Mouse (Mus musculus) hindbrain, embryonic 12.5 days (tissue): ENCODE measurements around the gene Snai1. TPM values are rescaled to one million over a fixed set of nuclear protein-coding genes. Genes with fewer than 3 reads are reported as not detected.

ENCODE experiments used
- ATAC-seq: fragments of 200-750 bp; cut with Nextera tagmentation; 2 replicates; pipeline ENCODE4 v1.8.0; 2017; ENCODE audit warnings: moderate TSS enrichment; ENCODE audit not compliant: low FRiP score
- H3K27ac ChIP-seq: fragments of 300-500 bp; sonication (generic); 2 replicates; pipeline ENCODE4 v1.5.1; 2016; ENCODE audit warnings: mild to moderate bottlenecking
- H3K27me3 ChIP-seq: fragments of 300-500 bp; sonication (generic); 2 replicates; pipeline ENCODE4 v1.6.1; 2016; ENCODE audit warnings: mild to moderate bottlenecking
- H3K36me3 ChIP-seq: fragments of 300-500 bp; sonication (generic); 2 replicates; pipeline ENCODE4 v1.6.1; 2016; ENCODE audit warnings: mild to moderate bottlenecking
- H3K4me1 ChIP-seq: fragments of 300-500 bp; sonication (generic); 2 replicates; pipeline ENCODE4 v1.6.1; 2016
- H3K4me2 ChIP-seq: fragments of 300-500 bp; sonication (generic); replicated peaks from 2 replicates; pipeline ENCODE4 v1.6.1; 2016; ENCODE audit warnings: mild to moderate bottlenecking
- H3K4me3 ChIP-seq: fragments of 300-500 bp; sonication (generic); 2 replicates; pipeline ENCODE4 v1.5.1; 2016; ENCODE audit warnings: mild to moderate bottlenecking
- H3K9ac ChIP-seq: fragments of 300-500 bp; sonication (generic); 2 replicates; pipeline ENCODE4 v1.6.1; 2016; ENCODE audit warnings: mild to moderate bottlenecking, moderate library complexity
- H3K9me3 ChIP-seq: fragments of 300-500 bp; sonication (generic); replicated peaks from 2 replicates; pipeline ENCODE4 v1.6.1; 2016; ENCODE audit warnings: mild to moderate bottlenecking
- WGBS: fragments of 180-500 bp; shearing (Covaris S2); methylation state at CpG from one replicate; pipeline ENCODE4 v1.1.7; 2016; 5-methylcytosine and 5-hydroxymethylcytosine counted together
- polyA plus RNA-seq: library from polyadenylated mRNA; unstranded; fragments of >200 nt; fragmentation: Nextera tagmentation; extraction: Ambion mirVana; gene quantifications from 2 replicates; pipeline ENCODE4 v1.2.1, GENCODE M21; 2016

The Snai1 gene
- polyA plus RNA-seq, result 30.1 and 39.0 TPM in 2 replicates

- 1% methylated on average over 58 of the region's 58 CpGs for WGBS
- ATAC-seq, result peak; percentile 93
- Histone ChIP-seq H3K4me1 (peaks cover 40% of the 10 kb centered on the region), H3K4me2 (peak within 1 kb of the TSS; percentile 87), H3K27ac (peak within 1 kb of the TSS; percentile 52), H3K9ac (peak within 1 kb of the TSS; percentile 59), H3K36me3 (0 out of 2 replicates have a peak, but pooled peaks cover 5% of the 10 kb centered on the region), H3K27me3 (peaks cover 66% of the 10 kb centered on the region), H3K9me3 (no peaks in the 10 kb centered on the region), H3K4me3 (peak within 1 kb of the TSS; percentile 50)
Measured at GRCm38 (mm10) chr2:167537476-167538297, at the start of gene Snai1. Snai1 (plus strand) TSS chr2:167538195.

- no peak overlapping the region for H3K27ac ChIP-seq
- no peak for ATAC-seq
- peak overlapping the region; percentile 99 for H3K4me2 ChIP-seq
- H3K36me3 ChIP-seq, result peaks cover 7% of the 10 kb centered on the region; the same call in 1 of the 2 replicates
- 82% methylated on average over 4 of the region's 4 CpGs for WGBS
- no peaks in the 10 kb centered on the region for H3K27me3 ChIP-seq
- peaks cover 29% of the 10 kb centered on the region for H3K4me1 ChIP-seq
- peak overlapping the region; percentile 94 for H3K9ac ChIP-seq
- no peak overlapping the region for H3K4me3 ChIP-seq
- no peaks in the 10 kb centered on the region for H3K9me3 ChIP-seq
Measured at GRCm38 (mm10) chr2:167490813-167491525, 47.0 kb upstream of the Snai1 start.

GRCm38 (mm10) chr2:167491757-167492708 lies 46.0 kb upstream of the Snai1 start, which contains the start of gene Rnf114:
Rnf114 (plus strand) TSS chr2:167492645.
- 5% methylated on average over 51 of the region's 52 CpGs for WGBS
- Histone ChIP-seq H3K36me3 (peaks cover 7% of the 10 kb centered on the region; the same call in 1 of the 2 replicates), H3K4me3 (peak within 1 kb of the TSS; percentile 98), H3K9me3 (no peaks in the 10 kb centered on the region), H3K4me1 (peaks cover 25% of the 10 kb centered on the region), H3K27ac (peak within 1 kb of the TSS; percentile 98), H3K4me2 (peak within 1 kb of the TSS; percentile 99), H3K27me3 (no peaks in the 10 kb centered on the region), H3K9ac (peak within 1 kb of the TSS; percentile 94)
- peak; percentile 56; the same call in 1 of the 2 replicates for ATAC-seq

- 2% methylated on average over 63 of the region's 63 CpGs for WGBS
- no peaks in the 10 kb centered on the region for H3K9me3 ChIP-seq
Measured at GRCm38 (mm10) chr2:167492713-167493636, 45.0 kb upstream of the Snai1 start, which contains the start of gene Spata2. Spata2 (minus strand) TSS chr2:167492887.

GRCm38 (mm10) chr2:167496437-167496836 lies 41.6 kb upstream of the Snai1 start:
- WGBS, result 89% methylated on average over 7 of the region's 7 CpGs
- Histone ChIP-seq H3K9ac (no peak overlapping the region), H3K36me3 (no peaks in the 10 kb centered on the region), H3K27me3 (no peaks in the 10 kb centered on the region), H3K4me3 (no peak overlapping the region), H3K4me2 (no peak overlapping the region), H3K9me3 (no peaks in the 10 kb centered on the region), H3K27ac (no peak overlapping the region), H3K4me1 (peaks cover 14% of the 10 kb centered on the region)
- ATAC-seq, result no peak

More at GRCm38 (mm10) chr2:167492713-167493636, 45.0 kb upstream of the Snai1 start, which contains the start of gene Spata2:
- ATAC-seq, result peak; percentile 83
- Histone ChIP-seq H3K4me2 (peak within 1 kb of the TSS; percentile 99), H3K36me3 (no peaks in the 10 kb centered on the region), H3K27me3 (no peaks in the 10 kb centered on the region), H3K4me3 (peak within 1 kb of the TSS; percentile 98), H3K4me1 (peaks cover 25% of the 10 kb centered on the region), H3K27ac (peak within 1 kb of the TSS; percentile 98), H3K9ac (peak within 1 kb of the TSS; percentile 94)

- no peaks in the 10 kb centered on the region for H3K27me3 ChIP-seq
- H3K4me3 ChIP-seq, result no peak overlapping the region
- H3K27ac ChIP-seq, result no peak overlapping the region
- H3K4me1 ChIP-seq, result peaks cover 7% of the 10 kb centered on the region
- WGBS, result 76% methylated on average over 5 of the region's 5 CpGs
- H3K9ac ChIP-seq, result no peak overlapping the region
- no peaks in the 10 kb centered on the region for H3K36me3 ChIP-seq
- no peak overlapping the region for H3K4me2 ChIP-seq
- ATAC-seq, result no peak
- H3K9me3 ChIP-seq, result no peaks in the 10 kb centered on the region
Measured at GRCm38 (mm10) chr2:167497272-167497671, 40.7 kb upstream of the Snai1 start.

- peak; percentile 38 for ATAC-seq
- Histone ChIP-seq H3K4me1 (peaks cover 27% of the 10 kb centered on the region), H3K4me2 (peak overlapping the region; percentile 87), H3K27ac (peak overlapping the region; percentile 79; the same call in 1 of the 2 replicates), H3K9ac (no peak overlapping the region), H3K4me3 (peak overlapping the region; percentile 92), H3K9me3 (no peaks in the 10 kb centered on the region), H3K27me3 (no peaks in the 10 kb centered on the region), H3K36me3 (peaks cover 10% of the 10 kb centered on the region)
- 51% methylated on average over 13 of the region's 13 CpGs for WGBS
Measured at GRCm38 (mm10) chr2:167502554-167503252, 35.3 kb upstream of the Snai1 start.

GRCm38 (mm10) chr2:167503253-167503895 lies 34.6 kb upstream of the Snai1 start:
- peak overlapping the region; percentile 93 for H3K9ac ChIP-seq
- H3K4me2 ChIP-seq, result peak overlapping the region; percentile 87
- peaks cover 17% of the 10 kb centered on the region for H3K36me3 ChIP-seq
- ATAC-seq, result peak; percentile 86
- H3K27ac ChIP-seq, result peak overlapping the region; percentile 79
- no peaks in the 10 kb centered on the region for H3K27me3 ChIP-seq
- H3K9me3 ChIP-seq, result no peaks in the 10 kb centered on the region
- WGBS, result under 1% methylated on average over 76 of the region's 85 CpGs
- H3K4me1 ChIP-seq, result peaks cover 27% of the 10 kb centered on the region
- H3K4me3 ChIP-seq, result peak overlapping the region; percentile 92

- peak overlapping the region; percentile 79 for H3K27ac ChIP-seq
- peak overlapping the region; percentile 87 for H3K4me2 ChIP-seq
- no peaks in the 10 kb centered on the region for H3K27me3 ChIP-seq
- WGBS, result under 1% methylated on average over 32 of the region's 32 CpGs
- peaks cover 22% of the 10 kb centered on the region for H3K36me3 ChIP-seq
- H3K9me3 ChIP-seq, result no peaks in the 10 kb centered on the region
- peaks cover 27% of the 10 kb centered on the region for H3K4me1 ChIP-seq
- H3K9ac ChIP-seq, result peak overlapping the region; percentile 93
- peak overlapping the region; percentile 92 for H3K4me3 ChIP-seq
- no peak for ATAC-seq
Measured at GRCm38 (mm10) chr2:167503896-167504349, 34.1 kb upstream of the Snai1 start.

GRCm38 (mm10) chr2:167505127-167505526 lies 32.9 kb upstream of the Snai1 start:
- Histone ChIP-seq H3K27me3 (no peaks in the 10 kb centered on the region), H3K9me3 (no peaks in the 10 kb centered on the region), H3K9ac (0 out of 2 replicates have a peak overlapping the region, but pooled peaks have one; percentile 8), H3K27ac (no peak overlapping the region), H3K4me2 (peak overlapping the region; percentile 87), H3K4me3 (0 out of 2 replicates have a peak overlapping the region, but pooled peaks have one; percentile 92), H3K4me1 (peaks cover 27% of the 10 kb centered on the region), H3K36me3 (peaks cover 32% of the 10 kb centered on the region)
- ATAC-seq, result no peak
- 87% methylated on average over 3 of the region's 3 CpGs for WGBS
